Mouse (Mus musculus): Measurements from ENCODE around the gene Atp5g1. TPM values are rescaled to one million over a fixed set of nuclear protein-coding genes. Genes with fewer than 3 reads are reported as not detected.

Atp5g1 gene
- polyA plus RNA-seq, 1 experiment = 650 TPM

DNA sequence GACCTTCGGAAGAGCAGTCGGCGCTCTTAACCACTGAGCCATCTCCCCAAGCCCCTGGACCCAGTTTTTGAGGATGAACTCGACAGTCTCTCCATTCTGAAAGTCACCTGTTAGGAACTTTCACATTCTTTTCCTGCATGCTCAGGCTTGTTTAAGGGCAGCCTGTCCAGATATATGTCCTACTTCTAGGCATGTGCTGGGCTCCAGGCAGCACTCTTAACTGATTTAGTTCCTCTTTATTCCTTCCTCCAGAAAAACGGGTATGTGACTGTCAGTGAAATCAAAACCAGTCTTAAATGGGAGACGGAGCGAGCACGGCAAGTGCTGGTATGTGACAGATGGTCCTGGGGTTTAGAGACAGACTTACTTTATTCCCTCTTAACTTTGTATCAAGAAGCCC is 29.4 kb downstream of the Atp5g1 start:
- WGBS = 81% methylated on average over 8 of the region's 8 CpGs
- Histone ChIP-seq H3K27me3 (ENCODE audit: control insufficient read depth, insufficient read depth, low read length) (no peaks in the 10 kb centered on the region), H3K4me3 (ENCODE audit: control insufficient read depth, insufficient read depth, low read length) (no peak overlapping the region), H3K36me3 (ENCODE audit: control insufficient read depth, insufficient read depth, low read length) (peaks cover 65% of the 10 kb centered on the region), H3K27ac (ENCODE audit: control insufficient read depth, insufficient read depth, low read length) (no peak overlapping the region), H3K4me1 (replicated peaks; ENCODE audit: control insufficient read depth, insufficient read depth, low read length) (peaks cover 3% of the 10 kb centered on the region; the same call in 1 of the 2 replicates)
- TF ChIP-seq CTCF (IDR thresholded peaks at IDR 0.05; ENCODE audit: borderline replicate concordance, control insufficient read depth, extremely low read depth, insufficient read depth, low read length, poor library complexity) (no peak), POLR2A (IDR thresholded peaks at IDR 0.05; ENCODE audit: control insufficient read depth, extremely low read depth, insufficient read depth, low read length, poor library complexity) (no peak)
- no peak for DNase-seq

DNA sequence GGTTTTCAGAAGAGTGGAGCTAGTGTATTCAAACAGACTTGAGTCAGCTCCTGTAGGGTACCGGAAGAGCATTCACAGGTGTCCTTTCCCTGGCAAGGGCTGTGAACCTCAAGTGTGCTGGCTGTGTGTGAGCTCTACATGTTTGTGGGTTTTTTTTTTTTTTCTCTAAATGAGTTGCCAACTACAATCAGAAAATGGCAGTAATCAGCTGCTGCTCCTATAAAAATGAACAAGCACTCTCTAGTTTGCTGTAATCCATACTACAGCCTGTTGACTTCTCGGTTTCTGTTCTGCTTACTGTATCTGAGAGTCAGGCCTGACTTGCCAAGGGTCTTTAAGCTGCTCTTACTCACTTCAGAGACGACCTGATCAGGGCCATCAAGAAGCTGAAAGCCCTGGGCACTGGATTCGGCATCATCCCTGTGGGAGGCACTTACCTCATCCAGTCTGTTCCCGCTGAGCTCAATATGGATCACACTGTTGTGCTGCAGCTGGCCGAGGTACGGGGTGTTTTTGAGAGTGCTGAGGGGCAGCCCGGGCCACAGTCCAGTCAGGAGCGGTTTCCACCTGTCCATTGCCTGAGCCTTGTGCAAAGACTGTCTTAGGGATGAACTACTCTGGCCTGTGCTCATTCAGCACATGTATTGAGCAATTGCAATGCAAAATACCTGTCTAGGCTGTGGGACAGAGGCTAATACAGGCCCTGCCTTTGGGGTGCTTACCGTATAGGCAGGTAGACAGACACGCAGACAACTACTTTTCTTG is 30.5 kb downstream of the Atp5g1 start:
- no peak for DNase-seq
- H3K4me3 ChIP-seq (ENCODE audit: control insufficient read depth, insufficient read depth, low read length) = no peak overlapping the region
- TF ChIP-seq CTCF (IDR thresholded peaks at IDR 0.05; ENCODE audit: borderline replicate concordance, control insufficient read depth, extremely low read depth, insufficient read depth, low read length, poor library complexity) = no peak
- no peak for TF ChIP-seq POLR2A (IDR thresholded peaks at IDR 0.05; ENCODE audit: control insufficient read depth, extremely low read depth, insufficient read depth, low read length, poor library complexity)
- 96% methylated on average over 11 of the region's 11 CpGs for WGBS
- no peak overlapping the region for H3K27ac ChIP-seq (ENCODE audit: control insufficient read depth, insufficient read depth, low read length)
- peaks cover 55% of the 10 kb centered on the region for H3K36me3 ChIP-seq (ENCODE audit: control insufficient read depth, insufficient read depth, low read length)
- no peaks in the 10 kb centered on the region for H3K27me3 ChIP-seq (ENCODE audit: control insufficient read depth, insufficient read depth, low read length)
- peaks cover 3% of the 10 kb centered on the region; the same call in 1 of the 2 replicates for H3K4me1 ChIP-seq (replicated peaks; ENCODE audit: control insufficient read depth, insufficient read depth, low read length)

DNA sequence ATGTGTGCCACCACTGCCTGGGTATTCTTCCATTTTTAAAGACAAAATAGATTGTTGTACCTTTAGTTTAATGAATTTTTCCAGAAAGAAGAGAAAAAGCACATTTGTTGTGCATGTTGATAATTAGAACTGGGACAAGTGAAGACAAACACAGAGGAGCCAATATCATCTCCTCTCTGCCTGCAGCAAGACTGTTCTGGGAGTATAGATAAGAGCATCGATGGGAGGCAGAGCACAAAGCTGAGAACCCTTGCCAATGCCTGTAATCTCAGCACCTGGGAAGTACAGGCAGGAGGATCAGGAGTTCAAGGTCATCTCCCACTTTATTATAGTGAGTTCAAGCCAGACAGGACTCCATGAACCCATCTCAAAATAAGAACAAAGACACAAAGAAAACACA is 36.9 kb downstream of the Atp5g1 start:
- Histone ChIP-seq H3K27me3 (ENCODE audit: control insufficient read depth, insufficient read depth, low read length) (no peaks in the 10 kb centered on the region), H3K4me3 (ENCODE audit: control insufficient read depth, insufficient read depth, low read length) (no peak overlapping the region), H3K36me3 (ENCODE audit: control insufficient read depth, insufficient read depth, low read length) (peaks cover 20% of the 10 kb centered on the region), H3K4me1 (replicated peaks; ENCODE audit: control insufficient read depth, insufficient read depth, low read length) (peaks cover 8% of the 10 kb centered on the region), H3K27ac (ENCODE audit: control insufficient read depth, insufficient read depth, low read length) (no peak overlapping the region)
- WGBS = 94% methylated on average over 1 of the region's 1 CpGs
- TF ChIP-seq CTCF (IDR thresholded peaks at IDR 0.05; ENCODE audit: borderline replicate concordance, control insufficient read depth, extremely low read depth, insufficient read depth, low read length, poor library complexity) (no peak), POLR2A (IDR thresholded peaks at IDR 0.05; ENCODE audit: control insufficient read depth, extremely low read depth, insufficient read depth, low read length, poor library complexity) (no peak)
- no peak for DNase-seq

DNA sequence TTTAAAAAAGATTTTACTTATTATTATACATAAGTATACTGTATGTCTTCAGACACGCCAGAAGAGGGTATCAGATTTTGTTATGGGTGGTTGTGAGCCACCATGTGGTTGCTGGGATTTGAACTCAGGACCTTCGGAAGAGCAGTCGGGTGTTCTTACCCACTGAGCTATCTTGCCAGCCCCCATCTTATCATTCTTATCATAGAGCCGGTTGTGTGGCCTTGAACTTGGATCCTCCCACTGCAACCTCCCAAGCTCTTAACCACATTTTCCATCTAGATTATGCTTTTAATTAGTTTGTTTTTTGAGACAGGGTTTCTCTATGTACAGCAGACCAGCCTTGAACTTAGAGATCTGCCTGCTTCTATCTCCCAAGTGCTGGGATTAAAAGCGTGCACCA is 38.0 kb downstream of the Atp5g1 start:
- no peak for DNase-seq
- Histone ChIP-seq H3K27me3 (ENCODE audit: control insufficient read depth, insufficient read depth, low read length) (no peaks in the 10 kb centered on the region), H3K4me1 (replicated peaks; ENCODE audit: control insufficient read depth, insufficient read depth, low read length) (peaks cover 8% of the 10 kb centered on the region), H3K4me3 (ENCODE audit: control insufficient read depth, insufficient read depth, low read length) (no peak overlapping the region), H3K36me3 (ENCODE audit: control insufficient read depth, insufficient read depth, low read length) (peaks cover 13% of the 10 kb centered on the region), H3K27ac (ENCODE audit: control insufficient read depth, insufficient read depth, low read length) (no peak overlapping the region)
- WGBS = 97% methylated on average over 5 of the region's 5 CpGs
- no peak for TF ChIP-seq CTCF (IDR thresholded peaks at IDR 0.05; ENCODE audit: borderline replicate concordance, control insufficient read depth, extremely low read depth, insufficient read depth, low read length, poor library complexity)
- no peak for TF ChIP-seq POLR2A (IDR thresholded peaks at IDR 0.05; ENCODE audit: control insufficient read depth, extremely low read depth, insufficient read depth, low read length, poor library complexity)

DNA sequence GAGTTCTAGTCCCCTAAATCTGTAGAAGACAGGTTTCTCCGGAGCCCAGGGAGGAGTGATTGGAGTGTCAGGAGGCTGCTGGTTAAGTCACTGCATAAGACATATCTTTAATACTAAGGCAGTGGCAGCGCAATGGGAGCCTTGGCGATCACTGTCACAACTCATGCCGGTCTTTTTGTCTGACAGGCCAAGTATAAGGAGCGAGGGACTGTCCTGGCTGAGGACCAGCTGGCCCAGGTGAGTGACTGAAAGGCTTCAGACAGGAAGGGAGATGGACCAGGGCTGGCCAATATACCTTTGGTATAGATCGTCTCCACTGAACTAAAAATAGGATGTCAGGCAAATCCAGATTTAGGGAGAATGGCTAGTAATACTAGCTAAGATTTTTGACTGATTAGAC is 40.3 kb downstream of the Atp5g1 start:
- H3K27ac ChIP-seq (ENCODE audit: control insufficient read depth, insufficient read depth, low read length) = no peak overlapping the region; the same call in 1 of the 2 replicates

DNA sequence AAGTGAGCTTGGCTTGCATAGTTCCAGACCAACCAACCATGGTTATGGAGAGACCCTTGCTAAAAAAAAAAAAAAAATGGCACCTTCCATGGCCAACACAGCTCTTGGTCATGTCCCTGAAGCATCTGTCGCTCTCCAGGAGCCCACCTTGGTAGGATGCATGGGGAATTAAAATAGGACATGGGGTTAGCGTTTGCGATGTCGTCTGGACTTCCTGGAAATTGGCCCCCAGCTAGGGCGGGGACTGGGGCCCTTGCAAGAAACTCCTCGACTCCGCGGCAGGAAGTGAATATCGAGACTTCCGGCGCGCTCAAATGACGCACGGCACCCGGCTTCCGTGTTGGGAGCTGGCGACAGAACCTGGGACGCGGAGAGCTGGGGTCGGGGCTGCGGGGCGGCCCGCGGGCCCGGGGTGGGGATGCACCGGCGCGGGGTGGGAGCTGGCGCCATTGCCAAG is 40.8 kb downstream of the Atp5g1 start, which contains the start of gene Snf8:
TSS of gene Snf8 (plus strand) at position 290 of the 457 bp plus-strand sequence.
- WGBS = 2% methylated on average over 29 of the region's 29 CpGs
- peak; percentile 94 for DNase-seq
- peaks cover 6% of the 10 kb centered on the region for H3K36me3 ChIP-seq (ENCODE audit: control insufficient read depth, insufficient read depth, low read length)
- peaks cover 8% of the 10 kb centered on the region for H3K4me1 ChIP-seq (replicated peaks; ENCODE audit: control insufficient read depth, insufficient read depth, low read length)
- TF ChIP-seq CTCF (IDR thresholded peaks at IDR 0.05; ENCODE audit: borderline replicate concordance, control insufficient read depth, extremely low read depth, insufficient read depth, low read length, poor library complexity) = 0 out of 2 replicates have a peak, but pooled peaks have one; percentile 27
- TF ChIP-seq POLR2A (IDR thresholded peaks at IDR 0.05; ENCODE audit: control insufficient read depth, extremely low read depth, insufficient read depth, low read length, poor library complexity) = peak; percentile 38; the same call in 1 of the 2 replicates
- H3K4me3 ChIP-seq (ENCODE audit: control insufficient read depth, insufficient read depth, low read length) = peak within 1 kb of the TSS; percentile 74
- no peak within 1 kb of the TSS; the same call in 1 of the 2 replicates for H3K27ac ChIP-seq (ENCODE audit: control insufficient read depth, insufficient read depth, low read length)
- no peaks in the 10 kb centered on the region for H3K27me3 ChIP-seq (ENCODE audit: control insufficient read depth, insufficient read depth, low read length)

More for the DNA sequence above, 40.3 kb downstream of the Atp5g1 start:
- peak overlapping the region; percentile 74 for H3K4me3 ChIP-seq (ENCODE audit: control insufficient read depth, insufficient read depth, low read length)
- H3K36me3 ChIP-seq (ENCODE audit: control insufficient read depth, insufficient read depth, low read length) = peaks cover 6% of the 10 kb centered on the region
- peaks cover 8% of the 10 kb centered on the region for H3K4me1 ChIP-seq (replicated peaks; ENCODE audit: control insufficient read depth, insufficient read depth, low read length)
- 9% methylated on average over 6 of the region's 6 CpGs for WGBS
- DNase-seq = no peak
- no peak for TF ChIP-seq CTCF (IDR thresholded peaks at IDR 0.05; ENCODE audit: borderline replicate concordance, control insufficient read depth, extremely low read depth, insufficient read depth, low read length, poor library complexity)
- no peak for TF ChIP-seq POLR2A (IDR thresholded peaks at IDR 0.05; ENCODE audit: control insufficient read depth, extremely low read depth, insufficient read depth, low read length, poor library complexity)
- H3K27me3 ChIP-seq (ENCODE audit: control insufficient read depth, insufficient read depth, low read length) = no peaks in the 10 kb centered on the region
